Mouse (Mus musculus) right cerebral cortex, postnatal 36 days (tissue): ENCODE data around the gene Sox6.

Experiments
- DNase-seq, 2 experiments: peaks; one replicate each; pipeline ENCODE4 v3.0.0; 2022; ENCODE audit warnings: low spot score in 2 of 2, mixed read lengths in 1 of 2

Sox6 gene

GRCm38 (mm10) chr7:115985716-115986115 lies 52.9 kb downstream of the Sox6 start:
- no peak for DNase-seq

- DNase-seq, result no peak
Observed at GRCm38 (mm10) chr7:115984076-115984475, 54.5 kb downstream of the Sox6 start.

GRCm38 (mm10) chr7:115979813-115980512 lies 58.6 kb downstream of the Sox6 start:
- DNase-seq, result no peak

- DNase-seq, result no peak
Observed at GRCm38 (mm10) chr7:115974518-115974917, 64.1 kb downstream of the Sox6 start.

GRCm38 (mm10) chr7:115967186-115967585 lies 71.4 kb downstream of the Sox6 start:
- DNase-seq, result no peak

- DNase-seq, result peak; percentile 23 to 45
Observed at GRCm38 (mm10) chr7:115966181-115966580, 72.4 kb downstream of the Sox6 start.

- no peak for DNase-seq
Observed at GRCm38 (mm10) chr7:115953046-115953445, 85.5 kb downstream of the Sox6 start.

GRCm38 (mm10) chr7:115952235-115952634 lies 86.4 kb downstream of the Sox6 start:
- DNase-seq, result no peak

- no peak for DNase-seq
Observed at GRCm38 (mm10) chr7:115951689-115952088, 86.9 kb downstream of the Sox6 start.

- no peak for DNase-seq
Observed at GRCm38 (mm10) chr7:115947916-115948315, 90.7 kb downstream of the Sox6 start.

- no peak for DNase-seq
Observed at GRCm38 (mm10) chr7:115946559-115946958, 92.0 kb downstream of the Sox6 start.

GRCm38 (mm10) chr7:115945516-115945915 lies 93.1 kb downstream of the Sox6 start:
- DNase-seq, result no peak

- no peak for DNase-seq
Observed at GRCm38 (mm10) chr7:115944250-115944649, 94.3 kb downstream of the Sox6 start.

- no peak for DNase-seq
Observed at GRCm38 (mm10) chr7:115941766-115942165, 96.8 kb downstream of the Sox6 start.

GRCm38 (mm10) chr7:115939292-115939691 lies 99.3 kb downstream of the Sox6 start:
- DNase-seq, result no peak

- DNase-seq, result no peak
Observed at GRCm38 (mm10) chr7:115936908-115937307, 101.7 kb downstream of the Sox6 start.

- DNase-seq, result no peak
Observed at GRCm38 (mm10) chr7:115915338-115915737, 123.3 kb downstream of the Sox6 start.

- DNase-seq, result no peak
Observed at GRCm38 (mm10) chr7:115910313-115910712, 128.3 kb downstream of the Sox6 start.

- no peak for DNase-seq
Observed at GRCm38 (mm10) chr7:115904798-115905207, 133.8 kb downstream of the Sox6 start.

- no peak for DNase-seq
Observed at GRCm38 (mm10) chr7:115903931-115904797, 134.4 kb downstream of the Sox6 start.

- no peak for DNase-seq
Observed at GRCm38 (mm10) chr7:115903368-115903767, 135.2 kb downstream of the Sox6 start.

GRCm38 (mm10) chr7:115895831-115896230 lies 142.8 kb downstream of the Sox6 start:
- DNase-seq, result no peak
